Mouse (Mus musculus) frontal cortex, postnatal 10 days (tissue): ENCODE data around the gene Spsb1.

ENCODE experiments used
- DNase-seq, 2 experiments: peaks; one replicate each; pipeline ENCODE4 v3.0.0; 2022; ENCODE audit warnings: low spot score in 2 of 2, mixed read lengths in 1 of 2

The Spsb1 gene

DNA sequence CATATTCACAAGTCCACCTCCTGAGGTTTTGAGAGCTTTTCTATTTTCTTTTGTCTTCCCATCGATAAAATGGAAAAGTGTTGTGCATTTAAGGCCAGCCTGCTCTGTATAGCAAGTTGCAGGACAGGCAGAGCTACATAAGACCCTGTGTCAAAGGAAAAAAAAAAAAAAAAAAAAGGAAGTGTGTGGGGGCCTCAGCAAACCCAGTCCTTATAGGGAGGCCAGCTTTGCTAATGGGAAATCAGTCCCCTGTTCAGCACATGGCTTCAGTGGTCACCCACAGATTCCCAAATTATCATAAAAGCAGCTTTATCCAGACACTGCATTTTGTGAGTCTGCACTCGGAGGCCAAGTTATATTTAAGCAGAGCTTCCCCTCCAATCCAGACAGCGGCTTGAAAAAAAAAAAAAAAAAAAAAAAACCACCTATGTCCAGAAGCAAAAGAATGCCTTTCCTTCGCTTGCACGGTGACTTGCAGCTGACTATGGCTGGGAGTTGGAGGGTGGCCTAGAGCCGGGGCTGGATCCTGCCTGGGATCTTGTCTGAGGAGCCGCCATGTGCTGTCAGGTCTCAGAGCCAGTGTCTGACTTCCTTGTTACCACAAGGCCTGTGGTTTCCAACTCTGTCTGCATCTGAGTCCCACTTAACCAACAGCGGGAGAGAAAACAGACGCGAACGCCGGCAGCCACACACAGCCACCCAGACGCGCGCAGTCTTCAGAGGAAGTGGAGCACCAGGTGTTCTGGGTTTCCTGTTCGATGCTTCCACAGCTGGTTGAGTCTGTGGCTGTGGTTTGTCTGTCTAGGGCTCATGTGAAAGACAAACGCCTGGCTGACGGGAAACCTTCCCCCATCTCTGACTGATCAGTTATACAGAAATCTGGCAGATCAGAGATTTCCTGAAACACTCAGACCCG, 98.7 kb downstream of the Spsb1 start:
- peak; percentile 40 to 60 for DNase-seq

DNA sequence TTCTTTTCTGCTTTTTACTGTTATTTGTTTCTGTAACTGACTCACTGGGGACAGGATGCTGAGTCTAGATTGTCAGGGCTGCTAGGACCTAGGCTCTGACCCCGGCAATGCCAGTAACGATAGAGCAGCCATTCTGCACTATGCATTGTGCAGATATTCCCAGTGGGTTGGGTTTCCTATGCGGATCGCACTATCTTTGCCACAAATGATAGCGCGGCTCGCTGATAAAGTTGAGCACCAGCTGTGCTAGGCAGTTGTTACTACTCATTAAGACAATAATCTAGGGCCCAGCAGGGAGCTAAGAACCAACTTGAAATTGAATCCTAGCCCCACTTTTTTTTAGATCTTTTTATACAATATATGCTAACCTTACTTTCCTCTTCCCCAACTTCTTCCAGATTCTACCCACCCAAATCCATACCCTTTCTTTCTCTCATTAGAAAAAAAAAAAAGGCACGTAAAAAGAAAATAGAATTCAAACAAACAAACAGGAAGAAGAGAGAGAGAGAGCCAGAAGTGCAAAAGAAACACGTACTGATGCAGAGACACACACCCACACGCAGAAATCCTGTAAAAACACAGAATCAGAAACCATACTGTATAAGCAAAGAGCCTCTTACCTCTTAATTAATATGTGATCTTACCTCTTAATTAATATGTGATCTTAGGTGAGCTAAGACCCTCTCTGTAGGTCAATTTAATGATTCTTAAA, 99.5 kb downstream of the Spsb1 start:
- DNase-seq: no peak

DNA sequence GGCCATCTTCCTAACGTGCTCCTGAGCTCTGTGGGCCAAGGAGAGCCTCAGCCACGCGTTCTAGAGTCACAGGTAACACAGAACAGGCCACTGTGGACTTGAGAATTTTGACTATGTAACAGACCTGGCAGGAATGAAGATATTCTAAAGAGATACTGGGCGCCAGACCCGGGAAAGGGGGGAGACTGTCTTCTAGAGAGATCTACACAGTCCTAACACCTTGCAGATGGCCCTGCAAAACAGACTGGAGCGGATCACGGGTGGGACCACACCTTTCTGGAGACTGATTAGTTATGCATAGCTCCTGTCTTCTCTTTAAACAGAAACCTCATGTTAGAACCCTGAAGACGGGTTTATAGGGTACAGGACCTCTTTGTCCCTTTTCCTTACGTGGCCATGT, 100.1 kb downstream of the Spsb1 start:
- DNase-seq: no peak

DNA sequence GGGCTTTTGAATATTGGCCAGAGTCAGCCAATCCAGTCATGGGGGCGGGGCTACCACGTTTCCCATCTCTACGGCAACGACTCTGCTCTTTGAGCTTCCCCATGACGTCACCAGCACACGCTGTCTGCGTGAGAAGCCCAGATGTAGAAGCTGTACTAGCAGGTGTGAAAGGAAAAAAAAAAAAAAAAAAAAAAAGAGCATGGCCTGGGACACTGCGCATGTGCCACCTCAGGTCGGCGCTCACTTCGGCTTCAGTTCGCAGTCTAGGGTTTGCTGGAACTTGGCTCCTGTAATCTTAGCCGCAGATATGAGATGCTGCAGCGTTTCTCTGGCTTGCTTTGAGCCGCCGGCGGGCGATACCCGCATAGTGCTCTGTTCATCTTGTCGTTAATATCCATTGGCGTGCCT, 100.5 kb downstream of the Spsb1 start:
- peak in 1 of 2 experiments; percentile 57 for DNase-seq

DNA sequence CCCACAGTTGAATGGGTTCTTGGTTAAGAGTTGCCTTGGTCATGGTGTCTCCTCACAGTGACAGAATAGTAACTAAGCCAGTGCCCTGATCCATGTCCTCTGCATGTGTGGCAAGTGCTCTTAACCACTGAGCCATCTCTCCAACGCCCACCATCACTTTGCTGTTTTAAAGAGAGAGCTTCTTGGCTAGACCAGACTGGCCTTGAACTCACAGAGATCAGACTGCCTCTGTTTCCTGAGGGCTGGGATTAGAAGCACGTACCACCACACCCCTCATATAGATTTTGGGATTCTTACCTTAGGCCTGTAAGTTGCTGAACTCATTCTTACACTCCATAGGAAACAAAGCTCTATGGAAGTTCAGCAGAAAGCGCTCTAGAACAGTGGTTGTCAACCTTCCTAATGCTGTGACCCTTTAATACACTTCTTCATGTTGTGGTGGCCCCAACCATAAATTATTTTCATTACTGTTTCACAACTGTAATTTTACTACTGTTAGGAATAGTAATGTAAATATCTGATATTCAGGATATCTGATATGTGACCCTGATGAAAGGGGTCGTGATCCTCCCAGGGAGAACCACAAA, 101.1 kb downstream of the Spsb1 start:
- no peak for DNase-seq

DNA sequence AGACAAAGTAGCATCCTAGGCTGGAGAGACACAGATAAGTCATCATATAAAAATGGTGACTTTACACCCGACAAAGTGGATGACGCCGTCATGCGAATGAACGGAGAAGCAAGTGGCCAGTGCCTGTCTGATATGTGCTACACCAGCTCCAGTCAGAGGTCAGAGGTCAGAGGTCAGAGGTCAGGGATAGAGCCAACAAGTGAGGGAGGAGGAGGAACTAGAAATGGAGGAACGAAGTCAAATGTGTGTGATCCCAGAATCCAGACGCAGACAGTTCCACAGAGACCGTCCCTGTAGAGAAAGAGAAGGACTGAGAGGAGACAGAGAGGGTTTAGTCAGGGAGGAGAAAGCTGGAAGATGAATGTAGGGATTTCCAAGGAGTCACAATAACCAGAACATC, 103.3 kb downstream of the Spsb1 start:
- no peak for DNase-seq

DNA sequence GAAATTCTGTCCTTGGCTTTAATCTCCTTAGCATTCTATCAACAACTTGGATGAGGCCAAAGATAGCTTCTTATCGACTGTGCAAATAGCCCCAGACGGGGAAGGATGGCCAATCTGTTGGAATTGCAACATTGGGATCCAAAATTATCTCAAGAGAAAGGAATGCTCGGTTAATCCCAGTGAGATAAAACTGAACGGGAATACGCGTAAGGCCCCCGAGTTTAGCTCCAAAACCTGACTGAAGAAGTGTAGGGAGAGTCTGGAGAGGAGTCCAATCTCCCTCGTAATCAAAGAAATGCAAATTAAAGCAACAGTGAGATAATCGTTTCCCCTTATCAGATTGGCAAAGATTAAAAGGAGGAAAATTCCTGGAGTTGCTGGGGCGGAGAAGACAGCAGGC, 104.2 kb downstream of the Spsb1 start:
- DNase-seq: no peak

DNA sequence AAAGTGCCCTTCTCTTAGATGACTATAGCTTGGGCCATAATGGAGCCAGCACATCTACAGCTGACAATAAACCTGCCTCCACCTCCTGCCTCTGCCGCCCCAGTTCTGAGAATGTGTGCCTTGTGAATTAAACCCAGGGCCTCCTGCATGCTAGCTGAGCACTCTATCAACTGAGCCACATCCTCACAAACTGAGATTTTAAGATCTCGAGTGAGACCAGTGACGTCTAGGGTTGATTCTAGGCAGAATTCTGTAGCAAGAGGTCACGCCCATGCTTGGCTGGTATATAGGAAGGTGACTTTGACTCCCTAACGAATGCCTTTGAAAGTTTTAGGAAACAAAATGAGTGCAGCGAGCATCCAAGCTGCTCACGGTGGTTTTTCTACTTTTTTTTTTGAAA, 104.8 kb downstream of the Spsb1 start:
- no peak for DNase-seq

DNA sequence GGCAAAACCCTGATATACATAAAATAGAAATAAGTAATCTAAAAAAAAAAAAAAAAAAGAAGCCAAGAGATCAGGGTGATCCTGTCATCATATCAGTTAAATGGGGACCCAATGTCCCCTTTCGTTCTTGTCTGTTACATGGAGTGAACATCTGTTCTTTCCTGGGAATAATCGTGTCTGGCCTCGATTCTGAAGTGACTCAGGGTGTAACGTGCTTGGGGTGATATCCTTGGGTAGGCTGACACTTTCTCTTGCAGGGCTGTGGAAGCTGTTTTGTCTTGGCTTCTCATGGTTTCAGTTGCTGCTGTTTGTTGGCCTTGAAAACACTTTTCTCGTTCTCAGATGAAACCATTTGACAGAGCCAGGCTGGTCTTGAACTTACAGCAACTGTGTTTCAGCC, 105.8 kb downstream of the Spsb1 start:
- DNase-seq: no peak

DNA sequence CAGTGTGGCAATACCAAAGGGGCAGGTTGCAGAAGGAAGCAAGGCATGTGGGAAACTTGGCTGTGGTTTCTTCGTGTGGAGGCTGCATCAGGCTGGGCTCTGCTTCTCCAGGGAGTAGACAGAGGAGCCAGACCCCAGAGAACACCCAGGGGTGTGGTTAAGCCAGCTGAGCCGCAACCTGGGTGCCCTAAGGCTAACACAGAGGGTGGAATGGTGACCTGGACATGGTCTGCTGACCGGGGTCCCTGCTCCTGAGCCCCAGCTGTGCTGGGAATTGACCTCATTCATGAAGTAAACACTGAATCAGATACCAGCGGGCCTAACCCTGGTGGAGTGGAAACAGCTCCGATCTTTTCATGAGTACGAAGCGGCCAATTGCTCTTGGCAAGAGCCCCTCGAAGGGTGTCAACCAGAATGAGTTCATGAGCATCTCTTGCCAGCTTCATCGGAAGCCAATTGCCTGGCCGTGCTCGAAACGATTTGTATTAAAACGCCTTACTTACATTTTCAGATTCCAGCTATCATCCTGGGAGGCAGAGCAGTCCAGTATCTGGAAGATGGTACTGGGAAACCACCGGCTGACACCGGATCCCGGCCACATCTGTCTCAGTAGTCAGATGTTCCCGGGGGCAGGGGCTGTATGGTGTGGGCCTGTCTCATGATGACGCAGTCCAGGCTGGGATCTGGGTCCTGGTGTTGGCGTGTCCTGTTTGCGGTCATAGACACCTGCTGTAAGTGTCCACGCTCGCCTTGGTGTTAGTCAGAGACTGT, 107.8 kb downstream of the Spsb1 start:
- no peak for DNase-seq
